Mouse (Mus musculus) spleen, adult 2 months (tissue): ENCODE measurements around the gene Timm50.

Source experiments
- CTCF ChIP-seq: fragments of 200-500 bp; IDR thresholded peaks from 2 replicates; pipeline ENCODE4 v1.5.1; 2011; ENCODE audit warnings: mild to moderate bottlenecking, inconsistent platforms; ENCODE audit not compliant: insufficient read depth, insufficient read length, insufficient replicate concordance; ENCODE audit errors: extremely low read depth
- POLR2A ChIP-seq: fragments of 200-500 bp; IDR thresholded peaks from 2 replicates; pipeline ENCODE4 v1.6.1; 2011; ENCODE audit warnings: low read depth, low read length, inconsistent platforms

GRCm38 (mm10) chr7:28334534-28334933 lies 22.7 kb upstream of the Timm50 start:
- TF ChIP-seq POLR2A (no peak), CTCF (no peak)
